Mouse (Mus musculus) heart, adult 11 months (tissue): Measurements from ENCODE around the gene Gm45711.
"Not testable (repeated sequence)": the region's sequence is repeated elsewhere in the genome, so short reads cannot be mapped to it uniquely, and the experiment has no call there.

Experiments used
- DNase-seq: peaks from one replicate; pipeline ENCODE4 v3.0.0; 2022

The Gm45711 gene

GRCm38 (mm10) chr8:104309441-104310155, at the start of gene Gm45711, which contains the start of gene Cmtm1:
Gene Gm45711 (minus strand): TSS chr8:104310081.
Gene Cmtm1 (minus strand): TSS chr8:104310145.
- peak; percentile 97 for DNase-seq

- DNase-seq: no peak
Measured at GRCm38 (mm10) chr8:104358637-104359036, 48.8 kb upstream of the Gm45711 start.

GRCm38 (mm10) chr8:104354504-104354903, 44.6 kb upstream of the Gm45711 start:
- no peak for DNase-seq

- DNase-seq: no peak
Measured at GRCm38 (mm10) chr8:104353186-104353585, 43.3 kb upstream of the Gm45711 start.

- DNase-seq: no peak
Measured at GRCm38 (mm10) chr8:104350047-104350446, 40.2 kb upstream of the Gm45711 start.

- DNase-seq: peak; percentile 93
Measured at GRCm38 (mm10) chr8:104348971-104349370, 39.1 kb upstream of the Gm45711 start.

GRCm38 (mm10) chr8:104346706-104347105, 36.8 kb upstream of the Gm45711 start:
- peak; percentile 86 for DNase-seq

GRCm38 (mm10) chr8:104344622-104345021, 34.7 kb upstream of the Gm45711 start:
- DNase-seq: peak; percentile 91

GRCm38 (mm10) chr8:104343957-104344356, 34.1 kb upstream of the Gm45711 start:
- peak; percentile 98 for DNase-seq

- peak; percentile 86 for DNase-seq
Measured at GRCm38 (mm10) chr8:104342426-104342825, 32.5 kb upstream of the Gm45711 start.

- DNase-seq: no peak
Measured at GRCm38 (mm10) chr8:104341678-104342077, 31.8 kb upstream of the Gm45711 start.

GRCm38 (mm10) chr8:104341106-104341561, 31.3 kb upstream of the Gm45711 start:
- DNase-seq: peak; percentile 99

- peak; percentile 99 for DNase-seq
Measured at GRCm38 (mm10) chr8:104340233-104341105, 30.6 kb upstream of the Gm45711 start.

GRCm38 (mm10) chr8:104339983-104340232, 30.0 kb upstream of the Gm45711 start:
- DNase-seq: no peak

- peak; percentile 97 for DNase-seq
Measured at GRCm38 (mm10) chr8:104339229-104339982, 29.5 kb upstream of the Gm45711 start, which contains the start of gene Cmtm3. Gene Cmtm3 (plus strand): TSS chr8:104339410.

- peak; percentile 86 for DNase-seq
Measured at GRCm38 (mm10) chr8:104337890-104338289, 28.0 kb upstream of the Gm45711 start.

GRCm38 (mm10) chr8:104336806-104337205, 26.9 kb upstream of the Gm45711 start:
- peak; percentile 68 for DNase-seq

- DNase-seq: no peak
Measured at GRCm38 (mm10) chr8:104334196-104334595, 24.3 kb upstream of the Gm45711 start.

GRCm38 (mm10) chr8:104333786-104334185, 23.9 kb upstream of the Gm45711 start:
- peak; percentile 90 for DNase-seq

GRCm38 (mm10) chr8:104332665-104333631, 23.1 kb upstream of the Gm45711 start:
- peak; percentile 42 for DNase-seq

GRCm38 (mm10) chr8:104321930-104322329, 12.0 kb upstream of the Gm45711 start, which contains the start of gene Cmtm2b:
Gene Cmtm2b (plus strand): TSS chr8:104322230.
- DNase-seq: not testable (repeated sequence)

GRCm38 (mm10) chr8:104321267-104321666, 11.4 kb upstream of the Gm45711 start, which contains the start of gene Gm11020:
Gene Gm11020 (plus strand): TSS chr8:104321567.
- not testable (repeated sequence) for DNase-seq
